Mouse (Mus musculus) ES-E14 (cell line): ENCODE data around the gene Ccdc160. TPM values are rescaled to one million over a fixed set of nuclear protein-coding genes. Genes with fewer than 3 reads are reported as not detected.

ENCODE experiments used
- DNase-seq: peaks from one replicate; pipeline ENCODE4 v3.0.0-alpha.2; 2013; ENCODE audit warnings: low read depth, low spot score
- H3K27ac ChIP-seq: 2 replicates; pipeline ENCODE4 v1.5.1; 2012; ENCODE audit warnings: low read depth, mild to moderate bottlenecking, low read length, moderate library complexity, mixed read lengths; ENCODE audit not compliant: poor library complexity, insufficient read depth, severe bottlenecking
- H3K36me3 ChIP-seq: 2 replicates; pipeline ENCODE4 v1.6.1; 2012; ENCODE audit warnings: mild to moderate bottlenecking, low read length, moderate library complexity, mixed read lengths; ENCODE audit not compliant: control insufficient read depth, poor library complexity, insufficient read depth, severe bottlenecking
- H3K4me1 ChIP-seq, 2 experiments: fragments of 150-350 bp in 1 of 2; sonication (generic) in 1 of 2; 2 replicates each; pipeline ENCODE4 v1.6.1; 2012; ENCODE audit warnings: low read length in 2 of 2, mild to moderate bottlenecking in 1 of 2, mixed read lengths in 1 of 2; ENCODE audit not compliant: control insufficient read depth in 2 of 2, insufficient read depth in 2 of 2, poor library complexity in 1 of 2
- H3K4me3 ChIP-seq, 2 experiments: fragments of 150-350 bp in 1 of 2; sonication (generic) in 1 of 2; 2 replicates each; pipeline ENCODE4 v1.5.1; 2012; ENCODE audit warnings: low read length in 2 of 2, low read depth in 1 of 2, mild to moderate bottlenecking in 1 of 2, mixed read lengths in 1 of 2; ENCODE audit not compliant: insufficient read depth in 1 of 2, poor library complexity in 1 of 2, severe bottlenecking in 1 of 2
- H3K9ac ChIP-seq: 2 replicates; pipeline ENCODE4 v1.6.1; 2012; ENCODE audit warnings: low read depth, mild to moderate bottlenecking, low read length, mixed read lengths; ENCODE audit not compliant: poor library complexity, insufficient read depth, severe bottlenecking
- H3K9me3 ChIP-seq: fragments of 150-350 bp; sonication (generic); 2 replicates; pipeline ENCODE4 v1.6.1; 2012; ENCODE audit warnings: low read depth, mild to moderate bottlenecking, low read length; ENCODE audit not compliant: control insufficient read depth, insufficient read depth
- CHD2 ChIP-seq: IDR thresholded peaks from 2 replicates; pipeline ENCODE4 v1.6.1; 2014; ENCODE audit warnings: mild to moderate bottlenecking, low read depth, low read length, inconsistent platforms
- HCFC1 ChIP-seq: IDR thresholded peaks from 2 replicates; pipeline ENCODE4 v1.6.1; 2012; ENCODE audit warnings: low read length, inconsistent platforms, borderline replicate concordance; ENCODE audit not compliant: insufficient read depth
- MAFK ChIP-seq: IDR thresholded peaks from 2 replicates; pipeline ENCODE4 v1.6.1; 2014; ENCODE audit warnings: mild to moderate bottlenecking, low read depth, low read length, inconsistent platforms; ENCODE audit not compliant: insufficient read depth
- ZC3H11A ChIP-seq: IDR thresholded peaks from 2 replicates; pipeline ENCODE4 v1.6.1; 2012; ENCODE audit warnings: low read depth, mild to moderate bottlenecking, inconsistent platforms, low read length, borderline replicate concordance
- ZNF384 ChIP-seq: IDR thresholded peaks from 2 replicates; pipeline ENCODE4 v1.6.1; 2012; ENCODE audit warnings: low read depth, low read length, inconsistent platforms
- in situ Hi-C, 2 experiments: fragments of 600-800 bp; cut with MboI; formaldehyde crosslinking; loops; one replicate each; pipeline ENCODE4 v1.15.1; 2025; ENCODE audit warnings: low sequenced_read_pairs in 2 of 2, inconsistent platforms in 1 of 2; ENCODE audit not compliant: unreplicated experiment in 2 of 2
- total RNA-seq: library from RNA; depleted of rRNA; stranded (reverse); fragments of 300-350 nt; gene quantifications from 2 replicates; pipeline ENCODE4 v1.2.3, GENCODE M21; 2012

The Ccdc160 gene
- total RNA-seq, 1 experiment = 3.4 TPM

DNA sequence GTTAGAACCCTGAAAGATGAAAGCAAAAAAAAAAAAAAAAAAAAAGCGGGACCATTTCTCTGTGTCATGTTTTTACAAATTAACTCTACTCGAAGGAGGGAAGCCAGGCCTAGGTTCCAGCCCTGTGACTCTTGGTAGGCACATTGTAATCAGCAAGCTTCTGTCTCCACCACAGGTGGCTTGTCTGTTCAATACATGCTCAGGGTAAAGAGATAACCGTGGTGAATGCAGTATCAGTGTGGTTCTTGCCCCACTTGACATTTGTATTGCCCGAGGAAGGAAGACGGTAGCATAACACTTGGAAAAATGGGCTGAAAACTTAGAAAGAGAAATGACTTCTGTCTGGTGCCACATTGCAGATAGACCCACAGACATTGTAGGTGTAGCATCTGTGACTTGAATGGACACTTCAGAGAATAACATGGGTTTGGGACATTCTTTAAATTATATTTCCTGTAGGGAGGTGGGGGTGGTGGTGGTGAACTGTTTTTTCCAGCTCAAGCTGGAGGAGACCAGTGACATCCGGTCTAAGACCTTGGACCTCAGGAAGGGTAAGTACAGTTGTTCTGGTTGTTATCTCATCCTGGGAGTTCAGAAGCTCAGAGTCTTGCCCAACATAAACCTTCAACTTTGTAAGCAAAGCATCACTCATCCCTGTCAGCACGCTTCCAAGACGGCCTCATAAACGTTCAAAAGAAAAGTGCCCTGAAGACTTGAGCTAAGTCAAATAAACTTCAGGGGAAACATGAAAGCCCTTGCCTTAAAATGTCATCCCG is 1.1 kb downstream of the Ccdc160 start:
- in situ Hi-C loops = no loop called here
- H3K9ac ChIP-seq = no peak overlapping the region
- DNase-seq = no peak
- no peak for TF ChIP-seq CHD2
- TF ChIP-seq HCFC1 = no peak
- TF ChIP-seq ZC3H11A = no peak
- no peak for TF ChIP-seq MAFK
- TF ChIP-seq ZNF384 = no peak
- H3K36me3 ChIP-seq = no peaks in the 10 kb centered on the region
- H3K4me1 ChIP-seq = peaks cover 0 to 3% of the 10 kb centered on the region in 2 experiments; a peak in 1 of 4 replicates
- no peak overlapping the region; the same call in 1 of the 2 replicates for H3K27ac ChIP-seq
- H3K9me3 ChIP-seq = no peaks in the 10 kb centered on the region
- no peak overlapping the region for H3K4me3 ChIP-seq

- Histone ChIP-seq H3K9ac (peak overlapping the region; percentile 43), H3K9me3 (no peaks in the 10 kb centered on the region), H3K4me3 (peak overlapping the region; percentile 21 to 30; a peak in 3 of 4 replicates), H3K27ac (peak overlapping the region; percentile 47; the same call in 1 of the 2 replicates), H3K36me3 (no peaks in the 10 kb centered on the region), H3K4me1 (peaks cover 0 to 5% of the 10 kb centered on the region in 2 experiments; a peak in 2 of 4 replicates)
- DNase-seq = no peak
- in situ Hi-C loops = no loop called here
- TF ChIP-seq ZC3H11A (no peak), ZNF384 (no peak), HCFC1 (no peak), MAFK (no peak), CHD2 (no peak)
Measured at GRCm38 (mm10) chrX:52792861-52793260, 1.9 kb downstream of the Ccdc160 start.

DNA sequence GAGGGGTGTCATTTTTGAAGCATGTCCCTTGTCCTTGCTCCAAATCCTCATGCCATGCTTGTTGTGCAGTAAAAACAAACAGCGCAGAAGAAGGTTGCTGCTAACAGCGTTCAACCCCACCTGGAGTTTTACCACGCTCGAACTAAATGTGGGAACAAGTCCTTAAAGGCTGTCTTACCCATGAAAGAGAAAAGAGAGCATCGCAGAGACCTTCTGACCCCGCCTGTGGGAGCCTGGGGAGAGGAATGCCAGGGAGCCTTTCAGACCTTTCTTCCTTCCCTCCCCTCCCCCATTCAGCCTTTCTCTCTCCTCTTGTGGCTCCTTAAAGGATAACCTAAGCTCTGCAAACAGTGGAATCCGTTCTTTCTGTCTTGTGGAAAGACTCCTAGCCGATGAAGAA is 4.8 kb downstream of the Ccdc160 start:
- TF ChIP-seq ZNF384 (no peak), HCFC1 (no peak), ZC3H11A (no peak), MAFK (no peak), CHD2 (no peak)
- Histone ChIP-seq H3K36me3 (no peaks in the 10 kb centered on the region), H3K9ac (peak overlapping the region; percentile 60; the same call in 1 of the 2 replicates), H3K27ac (peak overlapping the region; percentile 88; the same call in 1 of the 2 replicates), H3K4me1 (peaks cover 0 to 5% of the 10 kb centered on the region in 2 experiments; a peak in 2 of 4 replicates), H3K9me3 (no peaks in the 10 kb centered on the region), H3K4me3 (no peak overlapping the region)
- in situ Hi-C loops = no loop called here
- DNase-seq = no peak

GRCm38 (mm10) chrX:52797031-52797625 is 6.1 kb downstream of the Ccdc160 start:
- no peak overlapping the region for H3K4me3 ChIP-seq
- no peak for DNase-seq
- in situ Hi-C loops = no loop called here
- peaks cover 0 to 5% of the 10 kb centered on the region in 2 experiments; a peak in 2 of 4 replicates for H3K4me1 ChIP-seq
- no peaks in the 10 kb centered on the region for H3K36me3 ChIP-seq
- H3K9me3 ChIP-seq = no peaks in the 10 kb centered on the region
- TF ChIP-seq CHD2 = no peak
- TF ChIP-seq HCFC1 = no peak
- TF ChIP-seq MAFK = no peak
- TF ChIP-seq ZNF384 = no peak
- no peak for TF ChIP-seq ZC3H11A
- H3K27ac ChIP-seq = peak overlapping the region; percentile 69; the same call in 1 of the 2 replicates
- peak overlapping the region; percentile 17; the same call in 1 of the 2 replicates for H3K9ac ChIP-seq
